Mouse (Mus musculus): Measurements from ENCODE around the gene Fam98a.

DNA sequence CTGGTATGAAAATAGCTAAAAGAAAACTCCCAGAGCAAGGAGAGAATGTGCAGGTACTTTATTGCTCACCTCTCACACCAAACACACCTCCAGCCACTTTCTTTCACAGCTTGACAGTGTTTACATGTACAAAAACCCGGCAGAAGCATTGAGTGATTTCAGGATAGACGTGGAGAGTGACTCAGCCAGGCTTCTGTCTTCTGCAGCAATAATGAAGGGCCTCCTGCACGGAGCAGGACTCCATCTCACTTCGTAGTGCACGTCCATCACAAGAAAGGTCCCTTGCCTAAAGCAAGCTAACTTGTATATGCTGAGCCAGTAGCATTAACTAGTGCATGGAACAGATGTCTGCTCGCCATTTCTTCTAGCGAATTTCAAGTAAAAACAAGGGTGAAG is 14.7 kb downstream of the Fam98a start:
- TF ChIP-seq POLR2A (IDR thresholded peaks at IDR 0.05; ENCODE audit: borderline replicate concordance, extremely low read depth, low read depth, low read length) (no peak), CTCF (IDR thresholded peaks at IDR 0.05; ENCODE audit: insufficient read depth, low read length) (no peak)
